Mouse (Mus musculus) lung, postnatal 0 days (tissue): ENCODE results near the gene Ago3.

Experiments
- CTCF ChIP-seq: IDR thresholded peaks from 2 replicates; pipeline ENCODE4 v1.5.1; 2016; ENCODE audit warnings: antibody characterized with exemption, mild to moderate bottlenecking
- EP300 ChIP-seq: IDR thresholded peaks from 2 replicates; pipeline ENCODE4 v1.6.1; 2016; ENCODE audit warnings: antibody characterized with exemption, mild to moderate bottlenecking, control low read depth

DNA sequence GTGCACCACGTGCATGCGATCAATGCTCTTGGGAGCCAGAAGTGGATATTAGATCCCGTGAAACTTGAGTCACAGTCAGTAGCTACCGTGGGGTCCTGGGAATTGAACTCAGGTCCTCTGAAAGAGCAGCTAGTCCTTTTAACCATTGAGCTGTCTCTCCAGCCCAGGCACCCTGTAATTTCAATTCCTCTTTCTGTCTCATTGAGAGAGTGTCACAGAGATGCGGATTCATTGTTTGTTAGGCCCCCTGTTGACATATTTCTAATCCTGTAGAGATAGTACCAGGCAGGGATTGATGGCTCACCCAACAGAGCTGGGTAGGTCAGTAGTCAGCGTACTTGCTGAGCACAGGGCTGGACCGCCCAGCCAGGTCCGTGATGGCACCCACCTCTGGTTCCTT is 139.0 kb downstream of the Ago3 start:
- TF ChIP-seq CTCF: no peak
- TF ChIP-seq EP300: no peak
